Mouse (Mus musculus): Measurements from ENCODE around the gene Ttc19. TPM values are rescaled to one million over a fixed set of nuclear protein-coding genes. Genes with fewer than 3 reads are reported as not detected.

Ttc19 gene
- total RNA-seq, 1 experiment = 24.1 TPM

DNA sequence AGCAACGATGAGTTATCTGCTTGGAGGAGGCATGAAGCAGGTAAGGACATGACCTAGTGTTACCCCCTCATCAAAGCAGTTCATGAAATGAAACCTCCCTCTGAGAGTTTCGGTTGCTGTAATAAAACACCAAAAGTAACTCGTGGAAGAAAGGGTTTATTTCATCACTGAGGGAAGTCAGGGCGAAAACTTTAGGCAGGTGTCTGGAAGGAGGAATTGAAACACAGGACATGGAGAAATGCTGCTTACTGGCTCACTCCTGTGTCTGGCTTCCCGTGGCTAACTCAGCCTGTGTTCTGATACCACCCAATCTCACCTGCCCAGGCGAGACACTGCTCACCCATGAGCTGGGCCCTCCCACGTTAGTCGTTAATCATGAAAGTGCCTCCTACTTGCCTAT is 3.7 kb downstream of the Ttc19 start:
- Histone ChIP-seq H3K4me1 (ENCODE audit: control insufficient read depth in 2 of 2, insufficient read depth in 2 of 2, low read length in 2 of 2, poor library complexity in 1 of 2) (0 out of 4 replicates have a peak, but pooled peaks cover 0 to 1% of the 10 kb centered on the region in 2 experiments), H3K36me3 (ENCODE audit: control insufficient read depth, insufficient read depth, low read length, poor library complexity, severe bottlenecking) (peaks cover 24% of the 10 kb centered on the region), H3K4me3 (ENCODE audit: insufficient read depth in 1 of 2, low read depth in 1 of 2, low read length in 2 of 2, poor library complexity in 1 of 2, severe bottlenecking in 1 of 2) (no peak overlapping the region), H3K27ac (ENCODE audit: insufficient read depth, low read depth, low read length, poor library complexity, severe bottlenecking) (no peak overlapping the region), H3K9me3 (ENCODE audit: control insufficient read depth, insufficient read depth, low read depth, low read length) (no peaks in the 10 kb centered on the region), H3K9ac (ENCODE audit: insufficient read depth, low read depth, low read length, poor library complexity, severe bottlenecking) (no peak overlapping the region)
- TF ChIP-seq ZNF384 (IDR thresholded peaks at IDR 0.05; ENCODE audit: low read depth, low read length) (no peak), ZC3H11A (IDR thresholded peaks at IDR 0.05; ENCODE audit: borderline replicate concordance, low read depth, low read length) (no peak), CHD2 (IDR thresholded peaks at IDR 0.05; ENCODE audit: low read depth, low read length) (no peak), MAFK (IDR thresholded peaks at IDR 0.05; ENCODE audit: insufficient read depth, low read depth, low read length) (no peak), HCFC1 (IDR thresholded peaks at IDR 0.05; ENCODE audit: borderline replicate concordance, insufficient read depth, low read length) (no peak)
- no peak for DNase-seq (ENCODE audit: low read depth, low spot score)
- in situ Hi-C loops (cut with MboI; ENCODE audit: low sequenced_read_pairs in 2 of 2, unreplicated experiment in 2 of 2) = no loop called here

DNA sequence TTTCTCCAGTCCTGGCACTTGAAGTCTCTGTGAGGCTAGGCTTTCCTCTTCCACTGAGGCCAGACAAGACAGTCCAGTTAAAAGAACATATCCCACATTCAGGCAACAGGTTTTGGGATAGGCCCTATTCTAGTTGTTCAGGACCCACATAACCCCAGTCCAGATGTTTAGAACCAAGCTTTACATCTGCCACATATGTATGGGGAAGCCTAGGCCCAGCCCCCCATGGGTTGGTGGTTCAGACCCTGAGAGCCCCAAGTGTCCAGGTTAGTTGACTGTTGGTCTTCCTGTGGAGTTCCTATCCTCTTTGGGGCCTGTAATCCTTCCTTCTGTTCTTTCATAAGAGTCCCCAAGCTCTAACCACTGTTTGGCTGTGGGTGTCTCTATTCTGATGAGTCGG is 6.4 kb downstream of the Ttc19 start:
- Histone ChIP-seq H3K4me1 (ENCODE audit: control insufficient read depth in 2 of 2, insufficient read depth in 2 of 2, low read length in 2 of 2, poor library complexity in 1 of 2) (no peaks in the 10 kb centered on the region), H3K27ac (ENCODE audit: insufficient read depth, low read depth, low read length, poor library complexity, severe bottlenecking) (no peak overlapping the region), H3K9ac (ENCODE audit: insufficient read depth, low read depth, low read length, poor library complexity, severe bottlenecking) (no peak overlapping the region), H3K36me3 (ENCODE audit: control insufficient read depth, insufficient read depth, low read length, poor library complexity, severe bottlenecking) (peaks cover 27% of the 10 kb centered on the region), H3K9me3 (ENCODE audit: control insufficient read depth, insufficient read depth, low read depth, low read length) (no peaks in the 10 kb centered on the region), H3K4me3 (ENCODE audit: insufficient read depth in 1 of 2, low read depth in 1 of 2, low read length in 2 of 2, poor library complexity in 1 of 2, severe bottlenecking in 1 of 2) (no peak overlapping the region)
- no peak for TF ChIP-seq CHD2 (IDR thresholded peaks at IDR 0.05; ENCODE audit: low read depth, low read length)
- in situ Hi-C loops (cut with MboI; ENCODE audit: low sequenced_read_pairs in 2 of 2, unreplicated experiment in 2 of 2) = no loop called here
- DNase-seq (ENCODE audit: low read depth, low spot score) = no peak

DNA sequence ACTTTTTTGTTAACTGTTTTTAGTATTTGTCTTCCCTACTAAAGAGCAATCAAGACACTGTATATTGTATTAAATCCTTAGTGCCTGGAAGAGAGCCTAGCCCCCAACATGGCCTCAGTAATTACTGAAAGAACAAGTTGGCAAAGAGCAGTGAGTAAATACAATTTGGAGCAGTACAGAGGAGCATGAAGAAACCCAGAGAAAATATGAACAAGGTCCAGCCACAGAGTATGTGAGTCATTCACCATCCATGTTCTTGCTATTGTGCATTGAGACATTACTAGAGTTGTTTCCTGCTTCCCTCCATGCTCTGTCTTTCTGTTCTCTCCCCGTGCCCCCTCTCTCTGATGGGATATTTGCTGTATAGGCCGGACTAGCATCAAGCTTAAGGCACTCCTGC is 12.8 kb downstream of the Ttc19 start:
- Histone ChIP-seq H3K9me3 (ENCODE audit: control insufficient read depth, insufficient read depth, low read depth, low read length) (no peaks in the 10 kb centered on the region), H3K36me3 (ENCODE audit: control insufficient read depth, insufficient read depth, low read length, poor library complexity, severe bottlenecking) (peaks cover 20% of the 10 kb centered on the region), H3K4me1 (ENCODE audit: control insufficient read depth in 2 of 2, insufficient read depth in 2 of 2, low read length in 2 of 2, poor library complexity in 1 of 2) (no peaks in the 10 kb centered on the region), H3K4me3 (ENCODE audit: insufficient read depth in 1 of 2, low read depth in 1 of 2, low read length in 2 of 2, poor library complexity in 1 of 2, severe bottlenecking in 1 of 2) (no peak overlapping the region), H3K9ac (ENCODE audit: insufficient read depth, low read depth, low read length, poor library complexity, severe bottlenecking) (no peak overlapping the region), H3K27ac (ENCODE audit: insufficient read depth, low read depth, low read length, poor library complexity, severe bottlenecking) (no peak overlapping the region)
- DNase-seq (ENCODE audit: low read depth, low spot score) = no peak
- TF ChIP-seq CHD2 (IDR thresholded peaks at IDR 0.05; ENCODE audit: low read depth, low read length) (no peak), ZNF384 (IDR thresholded peaks at IDR 0.05; ENCODE audit: low read depth, low read length) (no peak), MAFK (IDR thresholded peaks at IDR 0.05; ENCODE audit: insufficient read depth, low read depth, low read length) (no peak), ZC3H11A (IDR thresholded peaks at IDR 0.05; ENCODE audit: borderline replicate concordance, low read depth, low read length) (no peak), HCFC1 (IDR thresholded peaks at IDR 0.05; ENCODE audit: borderline replicate concordance, insufficient read depth, low read length) (no peak)
- in situ Hi-C loops (cut with MboI; ENCODE audit: low sequenced_read_pairs in 2 of 2, unreplicated experiment in 2 of 2) = no loop called here

DNA sequence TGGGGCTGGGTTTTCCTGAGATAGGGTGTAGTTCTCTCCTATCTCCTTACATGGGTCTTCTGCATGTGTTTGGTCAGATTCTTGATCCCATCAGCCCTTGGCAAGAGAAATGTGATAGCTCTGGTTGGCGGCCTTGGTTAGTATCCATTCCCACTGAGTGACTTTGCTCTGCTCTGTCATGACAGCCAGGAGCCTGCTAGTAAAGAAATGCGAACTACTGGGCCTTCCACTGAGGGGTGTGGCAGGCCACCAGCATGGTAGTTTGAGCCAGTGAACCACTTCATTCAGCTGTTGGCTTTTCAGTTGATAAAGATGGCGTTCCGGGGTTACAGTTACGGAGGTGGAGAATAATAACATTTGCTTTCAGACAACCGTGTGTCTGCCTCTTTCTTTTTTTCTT is 17.6 kb downstream of the Ttc19 start:
- H3K27ac ChIP-seq (ENCODE audit: insufficient read depth, low read depth, low read length, poor library complexity, severe bottlenecking) = no peak overlapping the region
- in situ Hi-C loops (cut with MboI; ENCODE audit: low sequenced_read_pairs in 2 of 2, unreplicated experiment in 2 of 2) = no loop called here
- H3K9me3 ChIP-seq (ENCODE audit: control insufficient read depth, insufficient read depth, low read depth, low read length) = no peaks in the 10 kb centered on the region
- no peak overlapping the region for H3K4me3 ChIP-seq (ENCODE audit: insufficient read depth in 1 of 2, low read depth in 1 of 2, low read length in 2 of 2, poor library complexity in 1 of 2, severe bottlenecking in 1 of 2)
- no peak for TF ChIP-seq ZC3H11A (IDR thresholded peaks at IDR 0.05; ENCODE audit: borderline replicate concordance, low read depth, low read length)
- no peak for TF ChIP-seq MAFK (IDR thresholded peaks at IDR 0.05; ENCODE audit: insufficient read depth, low read depth, low read length)
- no peak for TF ChIP-seq HCFC1 (IDR thresholded peaks at IDR 0.05; ENCODE audit: borderline replicate concordance, insufficient read depth, low read length)
- H3K9ac ChIP-seq (ENCODE audit: insufficient read depth, low read depth, low read length, poor library complexity, severe bottlenecking) = no peak overlapping the region
- H3K36me3 ChIP-seq (ENCODE audit: control insufficient read depth, insufficient read depth, low read length, poor library complexity, severe bottlenecking) = peaks cover 7% of the 10 kb centered on the region
- no peaks in the 10 kb centered on the region for H3K4me1 ChIP-seq (ENCODE audit: control insufficient read depth in 2 of 2, insufficient read depth in 2 of 2, low read length in 2 of 2, poor library complexity in 1 of 2)
- DNase-seq (ENCODE audit: low read depth, low spot score) = no peak

GRCm38 (mm10) chr11:62305866-62306265 is 24.6 kb downstream of the Ttc19 start:
- Histone ChIP-seq H3K27ac (ENCODE audit: insufficient read depth, low read depth, low read length, poor library complexity, severe bottlenecking) (no peak overlapping the region), H3K9me3 (ENCODE audit: control insufficient read depth, insufficient read depth, low read depth, low read length) (no peaks in the 10 kb centered on the region), H3K4me1 (ENCODE audit: control insufficient read depth in 2 of 2, insufficient read depth in 2 of 2, low read length in 2 of 2, poor library complexity in 1 of 2) (no peaks in the 10 kb centered on the region), H3K36me3 (ENCODE audit: control insufficient read depth, insufficient read depth, low read length, poor library complexity, severe bottlenecking) (peaks cover 6% of the 10 kb centered on the region), H3K4me3 (ENCODE audit: insufficient read depth in 1 of 2, low read depth in 1 of 2, low read length in 2 of 2, poor library complexity in 1 of 2, severe bottlenecking in 1 of 2) (no peak overlapping the region), H3K9ac (ENCODE audit: insufficient read depth, low read depth, low read length, poor library complexity, severe bottlenecking) (no peak overlapping the region)
- no peak for TF ChIP-seq ZNF384 (IDR thresholded peaks at IDR 0.05; ENCODE audit: low read depth, low read length)
- no peak for TF ChIP-seq HCFC1 (IDR thresholded peaks at IDR 0.05; ENCODE audit: borderline replicate concordance, insufficient read depth, low read length)
- TF ChIP-seq ZC3H11A (IDR thresholded peaks at IDR 0.05; ENCODE audit: borderline replicate concordance, low read depth, low read length) = no peak
- TF ChIP-seq MAFK (IDR thresholded peaks at IDR 0.05; ENCODE audit: insufficient read depth, low read depth, low read length) = no peak
- no peak for TF ChIP-seq CHD2 (IDR thresholded peaks at IDR 0.05; ENCODE audit: low read depth, low read length)
- no peak for DNase-seq (ENCODE audit: low read depth, low spot score)
- in situ Hi-C loops (cut with MboI; ENCODE audit: low sequenced_read_pairs in 2 of 2, unreplicated experiment in 2 of 2) = no loop called here
